Mouse (Mus musculus): ENCODE data around the gene Neurl1a.

DNA sequence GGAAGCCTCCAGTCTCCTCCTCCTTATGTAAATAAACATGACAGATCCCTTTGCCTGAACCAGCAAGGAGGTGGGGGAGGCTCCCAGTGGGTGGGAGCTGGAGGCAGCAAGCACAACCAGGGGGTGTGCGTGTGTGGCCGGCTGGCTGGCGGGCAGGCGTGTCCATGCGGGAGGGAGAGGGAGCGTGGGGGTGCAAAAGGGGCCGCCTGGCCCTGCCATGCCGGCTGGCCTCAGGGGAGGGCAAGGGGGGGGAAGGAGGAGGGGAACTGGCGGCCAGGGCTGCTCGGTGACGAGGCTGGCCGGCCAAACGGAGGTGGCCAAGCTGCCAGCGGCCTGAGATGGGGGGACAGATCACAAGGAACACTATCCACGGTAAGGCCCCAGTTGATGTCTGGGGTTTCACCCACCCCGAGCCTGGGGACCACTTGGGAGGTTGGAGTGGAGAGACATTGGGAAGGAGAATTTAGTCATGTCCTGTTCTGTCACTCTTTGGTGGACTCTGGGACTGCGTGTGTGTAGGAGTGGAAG, 50.2 kb downstream of the Neurl1a start:
- TF ChIP-seq TAL1 (IDR thresholded peaks at IDR 0.05; ENCODE audit: low read length): no peak
- TF ChIP-seq GATA1 (IDR thresholded peaks at IDR 0.05; ENCODE audit: low read length): no peak
